Mouse (Mus musculus) megakaryocyte progenitor cell, adult 5-6 weeks (primary cell): ENCODE measurements around the gene Ucp3. TPM values are rescaled to one million over a fixed set of nuclear protein-coding genes. Genes with fewer than 3 reads are reported as not detected.
A peak's percentile ranks its signal among the peaks of the same experiment; 100 is the strongest.

ENCODE experiments used
- ATAC-seq: replicated peaks from 2 replicates; pipeline ENCODE4 v1.8.0; 2016; ENCODE audit warnings: mild to moderate bottlenecking, moderate TSS enrichment, inconsistent platforms; ENCODE audit not compliant: poor library complexity
- total RNA-seq, 2 experiments: library from RNA; stranded (forward) in 1 of 2; stranded (reverse) in 1 of 2; fragments of 157-497, 149-512 nt in 1 of 2; fragments of 200-1000 nt in 1 of 2; gene quantifications; 2 replicates each; pipeline versions ENCODE4 v1.2.3 to v1.2.4; 2015 to 2017

Ucp3 gene
- total RNA-seq (2015) (0.15 TPM in 1 of 2 replicates, not detected in the other), total RNA-seq (2017) (not detected in 2 replicates)

DNA sequence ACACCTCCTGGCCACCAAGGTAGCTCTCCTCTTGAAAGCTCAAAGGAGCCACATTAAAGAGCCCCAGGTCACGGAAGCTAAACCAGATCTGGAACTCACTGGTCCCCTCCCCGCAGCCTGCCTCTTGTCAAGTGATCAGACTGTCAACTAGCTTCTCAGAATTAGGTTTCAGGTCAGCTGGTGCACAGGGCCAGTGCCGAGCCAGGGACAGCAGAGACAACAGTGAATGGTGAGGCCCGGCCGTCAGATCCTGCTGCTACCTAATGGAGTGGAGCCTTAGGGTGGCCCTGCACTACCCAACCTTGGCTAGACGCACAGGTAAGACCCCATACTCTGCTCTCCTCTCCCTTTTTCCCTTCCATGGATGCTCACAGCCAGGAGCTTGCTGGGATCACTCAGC, at the start of gene Ucp3:
Gene Ucp3 (plus strand): TSS at position 214 of the 400 bp plus-strand sequence.
- ATAC-seq: no peak

DNA sequence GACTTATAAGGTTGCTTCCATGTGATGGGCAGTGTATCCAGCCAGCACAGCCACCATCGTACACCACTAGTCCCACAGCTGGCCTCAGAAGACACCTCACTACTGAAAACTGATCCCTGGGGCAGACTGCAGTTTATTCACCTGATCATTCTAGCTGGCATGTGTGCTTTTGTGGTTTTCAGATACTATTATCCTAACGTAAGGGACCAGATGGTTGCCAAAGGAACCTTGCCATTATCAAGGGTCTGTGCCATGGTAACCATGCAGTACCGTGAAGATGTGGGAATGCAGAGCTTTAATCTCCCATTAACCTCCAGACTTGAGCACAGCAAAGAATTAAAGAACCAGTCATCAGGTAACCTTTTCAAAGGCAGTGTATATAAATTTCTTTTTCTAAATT, 47.0 kb upstream of the Ucp3 start:
- no peak for ATAC-seq

DNA sequence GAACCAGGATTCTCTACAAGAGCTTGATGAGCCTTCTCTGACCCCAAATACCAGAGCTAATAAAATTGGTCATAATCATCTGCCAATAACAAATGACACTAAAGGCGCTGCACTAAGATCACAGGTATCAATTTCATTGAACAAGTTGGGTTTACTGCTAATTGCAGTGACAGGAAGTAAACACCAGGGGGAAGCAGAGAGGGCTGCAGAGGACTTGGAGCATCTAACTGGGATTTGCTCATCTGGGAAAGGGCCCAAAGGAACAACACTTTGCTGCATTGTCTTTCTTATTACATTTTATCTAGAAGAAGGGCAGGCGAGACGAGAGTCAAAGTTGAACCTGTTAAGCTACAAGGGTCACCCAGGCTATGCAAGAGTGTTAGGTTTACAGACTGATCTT, 43.7 kb upstream of the Ucp3 start:
- peak; percentile 67 for ATAC-seq

DNA sequence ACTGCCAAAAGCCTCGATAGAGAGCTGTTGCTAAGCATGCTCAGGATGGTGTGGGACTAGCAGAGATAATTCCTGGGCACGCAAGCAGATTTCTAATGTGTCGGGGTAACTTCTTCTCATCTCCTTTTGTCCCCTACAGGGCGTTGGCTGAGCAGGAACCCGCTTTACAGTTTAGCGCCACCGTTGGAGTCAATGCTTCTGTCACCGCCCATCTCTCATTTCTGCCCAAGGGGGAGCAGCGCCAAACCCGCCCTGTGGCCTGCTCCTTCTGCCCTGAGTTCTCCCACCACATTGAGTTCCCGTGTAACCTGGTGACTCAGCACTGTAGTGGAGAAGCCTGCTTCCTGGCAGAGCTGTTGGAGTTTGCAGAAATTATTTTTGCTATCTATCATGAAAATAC, 42.9 kb upstream of the Ucp3 start:
- ATAC-seq: peak; percentile 65

DNA sequence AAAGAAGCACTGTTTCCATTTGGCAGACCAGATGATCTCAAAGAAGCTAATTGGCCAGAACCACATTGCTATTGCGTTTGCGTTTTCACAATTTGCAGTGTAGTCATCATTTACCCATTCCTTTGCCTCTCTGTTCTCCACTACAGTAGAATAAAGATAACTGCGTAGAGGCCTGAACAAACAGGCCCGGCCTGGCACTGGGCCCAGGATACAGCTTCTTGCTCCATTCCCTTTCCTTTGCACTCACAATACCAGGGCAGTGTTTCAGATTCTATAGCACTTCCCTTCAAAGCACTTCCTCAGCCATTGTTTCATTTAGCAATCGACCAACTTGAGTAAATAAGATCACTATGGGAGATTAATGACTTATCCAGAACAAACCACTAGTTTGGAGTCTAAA, 41.7 kb upstream of the Ucp3 start:
- peak; percentile 66 for ATAC-seq

DNA sequence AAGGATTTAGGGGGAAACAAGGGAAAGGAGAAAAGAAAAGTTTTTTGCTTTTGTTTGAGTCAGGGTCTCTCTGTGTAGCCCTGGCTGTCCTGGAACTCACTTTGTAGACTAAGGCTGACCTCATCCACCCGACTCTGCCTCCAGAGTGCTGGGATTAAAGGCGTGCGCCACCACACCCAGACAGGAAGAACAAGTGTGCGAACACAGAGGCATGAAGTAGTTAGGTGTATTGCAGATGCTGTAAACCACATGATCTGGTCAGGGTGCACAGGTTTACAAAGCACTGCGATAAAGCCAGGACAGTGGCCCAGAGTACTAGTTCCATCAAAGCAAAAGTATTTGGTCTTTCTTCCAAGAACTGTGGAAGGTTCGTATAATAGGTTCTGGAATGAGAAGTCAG, 39.5 kb upstream of the Ucp3 start:
- ATAC-seq: no peak

DNA sequence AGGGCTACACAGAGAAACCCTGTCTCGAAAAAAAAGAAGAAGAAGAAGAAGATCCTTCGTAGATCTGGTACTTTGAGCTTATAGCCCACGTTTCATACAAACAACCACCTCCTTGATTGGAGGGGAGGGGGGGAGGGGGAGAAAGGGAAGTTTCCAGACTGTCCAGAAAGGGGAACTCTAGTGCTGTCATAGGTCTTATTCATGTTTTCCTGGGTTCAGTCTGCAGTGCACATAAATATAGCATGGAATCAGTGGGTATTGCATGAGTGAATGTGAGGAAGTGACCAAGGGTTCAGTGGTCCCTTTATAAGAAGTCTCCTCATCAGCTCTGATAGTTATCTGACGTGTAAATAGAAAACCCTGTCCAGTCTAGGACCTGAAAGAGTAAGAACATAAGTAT, 29.1 kb upstream of the Ucp3 start:
- ATAC-seq: peak; percentile 60

DNA sequence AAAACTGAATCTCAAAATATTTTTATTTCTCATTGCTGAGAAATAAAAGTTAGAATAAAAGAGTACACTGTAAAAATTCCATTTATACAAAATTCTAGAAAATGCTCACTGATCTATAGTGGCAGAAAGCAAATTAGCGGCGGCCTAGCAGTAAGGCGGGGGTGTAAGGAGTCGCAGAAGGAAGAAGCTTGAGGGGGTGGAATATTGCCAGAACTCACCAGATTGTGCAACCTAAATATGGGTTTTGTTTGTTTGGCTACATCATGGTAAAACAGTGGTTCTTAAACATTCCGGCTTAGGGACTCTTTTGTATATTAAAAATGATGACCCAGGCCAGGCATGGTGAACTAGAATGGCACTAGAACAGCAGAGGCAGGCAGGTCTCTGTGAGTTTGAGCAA, 26.5 kb upstream of the Ucp3 start:
- ATAC-seq: no peak

DNA sequence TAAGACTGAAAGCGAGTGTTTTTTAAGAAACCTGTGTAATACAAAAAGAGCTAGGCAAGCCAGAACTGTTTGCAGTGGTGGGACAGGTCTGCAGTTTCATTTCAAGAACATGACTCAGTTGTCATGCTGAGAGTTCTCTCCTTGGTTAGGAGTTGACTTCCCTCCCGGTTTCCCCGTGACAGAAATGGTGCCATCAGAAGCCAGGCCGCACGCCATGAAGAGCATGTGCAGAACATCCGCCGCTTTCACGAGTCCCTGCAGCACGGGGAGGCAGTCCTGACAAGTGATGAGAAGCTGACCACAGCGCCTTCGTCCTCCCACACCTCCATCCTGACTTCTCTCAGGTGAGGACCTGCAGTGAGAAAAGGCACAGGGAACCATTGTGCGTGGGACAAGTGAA, 24.3 kb upstream of the Ucp3 start:
- ATAC-seq: no peak

DNA sequence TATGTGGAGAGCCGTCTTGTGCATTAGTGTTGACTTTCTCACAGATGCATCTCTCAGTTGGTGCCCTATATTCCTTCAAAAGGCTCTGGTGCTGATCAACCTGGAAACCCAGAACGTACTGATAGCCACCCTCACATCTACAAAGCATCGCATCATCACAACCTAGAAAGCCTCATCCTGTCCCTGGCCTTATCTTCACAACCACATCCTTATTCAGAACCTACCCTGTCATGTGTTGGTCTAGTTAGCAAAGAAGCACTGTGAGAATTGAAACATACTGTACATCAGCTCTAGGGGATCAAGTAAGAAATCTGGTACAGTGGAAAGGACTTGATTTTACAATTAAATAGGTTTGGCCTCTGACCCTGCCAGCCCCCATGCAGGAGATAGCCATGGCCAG, 23.8 kb upstream of the Ucp3 start:
- 0 out of 2 replicates have a peak, but pooled peaks have one; percentile 31 for ATAC-seq

DNA sequence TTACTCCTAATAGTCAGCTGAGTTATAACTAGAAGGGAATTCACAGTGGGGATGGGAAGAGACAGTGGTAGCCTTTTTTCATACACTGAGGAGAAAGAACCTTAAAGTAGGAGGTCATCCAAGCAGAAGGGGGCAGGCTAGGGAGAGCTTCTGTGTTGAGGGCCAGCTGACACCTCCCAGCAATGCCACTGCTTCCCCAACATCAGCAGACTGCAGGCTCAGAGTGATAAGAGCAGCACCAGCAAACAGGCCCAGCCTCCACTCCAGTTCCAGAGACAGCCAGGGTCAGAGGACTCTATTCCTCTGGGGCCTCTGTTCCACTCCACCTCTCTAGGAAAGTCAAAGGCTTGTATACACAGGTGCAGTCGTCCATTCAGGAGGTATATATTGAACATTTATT, 14.6 kb upstream of the Ucp3 start:
- peak; percentile 81 for ATAC-seq

DNA sequence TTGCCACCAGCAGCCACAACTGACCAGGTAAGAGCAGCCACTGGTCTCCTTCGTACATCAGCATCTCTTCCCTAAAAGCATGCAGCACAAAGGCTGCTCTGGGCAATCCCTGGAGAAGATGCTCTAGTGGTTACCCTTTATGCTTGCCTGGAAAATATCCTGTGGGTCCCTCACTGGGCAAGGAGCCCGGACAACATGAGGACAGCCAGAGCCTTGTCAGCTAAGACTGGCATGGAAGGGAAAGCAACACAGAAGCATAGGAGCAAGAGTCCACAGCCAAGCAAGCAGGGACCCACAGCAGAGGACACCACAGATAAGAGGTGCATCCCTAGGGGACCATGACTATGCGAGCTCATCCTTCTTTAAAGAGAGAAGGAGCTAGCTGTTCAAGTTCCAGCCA, 12.9 kb upstream of the Ucp3 start:
- no peak for ATAC-seq

DNA sequence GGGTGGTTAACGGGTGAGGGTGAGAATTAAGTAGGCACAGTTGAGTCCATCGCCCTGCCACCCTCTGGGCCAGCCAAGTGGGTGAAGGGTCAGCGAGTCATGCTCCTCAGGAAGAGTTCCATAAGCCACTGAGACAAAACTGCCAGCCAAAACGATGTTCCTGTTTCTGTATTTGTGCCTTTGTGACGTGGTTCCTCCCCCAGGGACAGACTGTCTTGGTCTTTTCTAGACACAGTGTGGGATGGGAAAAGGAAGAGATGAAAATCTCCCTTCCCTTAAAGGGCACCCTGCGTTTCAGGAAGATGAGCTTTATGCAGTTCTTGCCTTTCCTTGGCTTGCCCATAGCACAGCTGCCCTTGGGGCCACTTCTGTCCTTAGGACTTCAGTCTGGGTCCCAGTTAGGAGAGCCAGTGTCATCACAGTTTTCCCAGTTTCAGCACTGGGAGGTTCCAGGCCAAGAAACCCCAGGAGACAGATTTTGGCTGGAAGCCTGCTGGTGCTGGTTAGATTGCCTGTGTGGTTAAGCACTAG, 11.1 kb upstream of the Ucp3 start:
- 0 out of 2 replicates have a peak, but pooled peaks have one; percentile 4 for ATAC-seq

DNA sequence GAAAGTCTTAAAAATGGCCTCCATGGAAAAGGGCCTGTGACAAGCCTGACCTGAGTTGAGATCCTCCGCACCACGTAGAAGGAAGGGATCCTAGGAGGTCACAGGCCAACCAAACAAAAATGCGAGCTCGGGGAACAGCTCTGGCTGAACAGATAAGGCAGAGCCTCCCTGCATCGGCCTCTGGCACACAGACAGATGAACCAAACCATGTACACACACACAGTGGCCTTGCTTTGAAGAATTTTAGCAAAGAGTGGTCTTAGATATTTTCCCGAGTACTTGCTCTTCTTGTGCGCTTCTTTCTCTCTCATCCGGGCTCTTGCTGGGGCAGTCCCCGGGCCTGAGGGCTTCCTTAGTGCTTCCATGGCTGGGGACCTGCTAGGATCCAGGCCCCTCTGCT, 9.6 kb upstream of the Ucp3 start:
- ATAC-seq: peak; percentile 38

DNA sequence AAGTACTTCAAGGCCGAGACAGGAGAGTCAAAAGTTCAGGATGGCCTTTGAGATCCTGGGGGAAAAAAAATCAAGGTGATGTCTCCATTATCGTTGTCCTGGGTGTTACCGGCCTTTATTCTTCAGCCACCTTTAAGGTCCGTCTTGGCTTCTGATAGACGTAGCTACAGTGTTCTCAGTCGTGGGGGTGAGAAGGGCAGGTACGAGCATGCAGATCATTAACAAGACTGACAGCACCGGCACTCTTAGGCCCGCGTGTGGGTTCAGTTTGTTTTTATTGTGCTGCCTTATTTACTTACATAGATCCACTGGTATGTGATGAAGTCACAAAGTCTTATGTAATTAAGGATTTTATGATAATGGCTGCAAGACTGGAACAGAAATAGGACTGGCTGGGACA, 9.0 kb upstream of the Ucp3 start:
- no peak for ATAC-seq

DNA sequence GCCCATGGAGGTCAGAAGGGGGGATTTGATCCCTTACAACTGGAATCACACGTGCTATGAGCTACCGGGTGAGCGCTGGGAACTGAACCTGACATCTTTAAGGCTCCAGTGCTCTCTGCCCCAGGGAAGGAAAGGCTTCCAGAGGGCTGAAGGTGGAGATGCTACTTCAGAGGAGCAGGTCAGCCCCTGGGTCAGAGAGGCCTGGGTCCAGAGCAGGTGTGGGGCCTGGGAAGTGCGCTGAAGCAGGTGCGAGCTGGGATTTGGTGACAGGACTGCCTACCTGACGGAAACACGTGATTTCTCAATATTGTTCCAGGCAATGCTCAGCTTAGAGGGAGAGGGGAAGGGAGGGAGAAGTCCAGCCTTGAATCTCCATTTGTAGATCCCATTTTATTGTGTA, 8.5 kb upstream of the Ucp3 start:
- ATAC-seq: no peak

DNA sequence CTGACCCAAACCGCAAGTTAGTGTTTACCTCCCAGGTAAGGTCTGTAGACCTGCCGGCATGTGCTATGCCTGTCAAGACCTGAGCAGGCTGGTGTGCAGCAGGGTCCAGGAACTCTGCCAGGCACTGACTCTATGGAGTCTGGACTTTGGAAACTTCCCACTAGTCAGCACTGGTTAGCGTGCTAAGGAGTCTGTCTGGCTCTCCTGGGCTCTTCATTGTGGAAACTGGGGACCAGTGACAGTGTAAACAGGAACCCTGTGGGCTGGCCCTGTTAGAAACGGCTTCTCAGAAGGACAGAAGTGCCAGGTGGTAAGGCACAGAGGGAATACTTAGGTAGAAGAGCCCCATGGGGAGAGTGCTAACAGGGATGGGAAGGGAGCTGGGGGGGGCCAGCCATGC, 7.5 kb upstream of the Ucp3 start:
- no peak for ATAC-seq

DNA sequence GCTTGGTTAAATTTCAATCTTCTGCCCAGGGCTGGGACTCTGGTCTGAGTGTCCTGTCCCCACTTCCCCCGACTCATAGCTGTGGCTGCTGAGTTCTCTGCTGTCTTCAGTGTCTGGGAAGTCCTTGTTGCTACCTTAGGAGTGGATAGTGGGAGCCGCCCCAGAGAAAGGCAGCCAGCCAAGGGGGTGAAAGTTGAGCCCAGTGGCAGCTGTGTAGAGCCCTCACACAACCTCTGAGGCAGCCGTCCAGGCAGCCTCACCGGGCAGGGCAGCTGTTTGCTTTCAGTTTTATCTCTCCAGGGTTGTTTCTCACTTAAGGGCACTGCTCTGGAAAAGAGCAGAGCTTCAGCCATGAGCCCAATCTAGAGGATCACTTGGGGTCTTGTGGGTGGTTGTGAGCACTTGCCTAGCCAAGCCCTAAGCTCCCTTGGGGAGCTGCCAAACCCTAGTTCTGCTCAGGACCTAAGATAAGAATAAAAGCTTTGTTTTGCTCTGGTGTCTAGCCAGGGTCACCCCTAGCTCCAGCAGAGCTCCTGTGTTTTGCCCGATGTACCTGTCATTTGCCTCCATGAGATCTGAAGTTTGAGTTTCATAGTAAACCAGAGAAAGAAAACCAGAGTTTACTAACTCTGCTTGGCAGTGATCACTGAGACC, 7.0 kb upstream of the Ucp3 start:
- ATAC-seq: peak; percentile 51

DNA sequence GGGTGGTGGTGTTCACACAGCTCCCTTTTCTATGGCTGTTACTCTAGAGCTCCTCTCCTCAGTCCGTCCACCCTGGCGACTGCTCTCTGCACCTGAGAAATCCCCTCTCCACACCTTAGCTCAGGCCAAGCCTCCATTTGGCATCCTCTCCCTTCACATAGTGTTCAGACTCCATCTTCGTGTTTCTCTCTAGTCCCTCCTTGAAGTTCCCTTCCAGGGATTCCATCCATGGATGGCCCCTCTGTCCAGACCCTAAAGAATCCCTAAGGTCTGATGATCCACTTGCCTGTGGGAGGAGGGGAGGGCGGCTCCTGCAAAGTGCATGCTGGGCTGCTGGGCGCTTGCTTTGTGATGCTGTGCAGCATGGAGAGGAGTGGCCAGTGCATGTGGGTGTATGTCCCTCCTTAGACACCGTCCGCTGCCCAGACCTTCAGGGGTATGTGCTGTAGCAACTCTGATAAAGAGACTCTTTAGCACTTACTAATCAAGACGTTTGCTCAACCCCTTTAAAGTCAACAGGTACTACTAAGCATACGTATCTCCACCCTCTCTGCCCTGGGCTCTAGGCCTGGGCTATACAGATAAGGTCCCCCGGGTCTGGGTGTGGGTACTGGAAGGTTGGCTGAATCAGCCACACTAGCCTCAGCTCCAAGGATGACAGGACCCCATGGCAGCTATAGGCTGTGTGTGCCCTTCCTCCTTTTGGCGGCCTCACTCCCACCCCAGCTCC, 5.8 kb upstream of the Ucp3 start:
- peak; percentile 75 for ATAC-seq

DNA sequence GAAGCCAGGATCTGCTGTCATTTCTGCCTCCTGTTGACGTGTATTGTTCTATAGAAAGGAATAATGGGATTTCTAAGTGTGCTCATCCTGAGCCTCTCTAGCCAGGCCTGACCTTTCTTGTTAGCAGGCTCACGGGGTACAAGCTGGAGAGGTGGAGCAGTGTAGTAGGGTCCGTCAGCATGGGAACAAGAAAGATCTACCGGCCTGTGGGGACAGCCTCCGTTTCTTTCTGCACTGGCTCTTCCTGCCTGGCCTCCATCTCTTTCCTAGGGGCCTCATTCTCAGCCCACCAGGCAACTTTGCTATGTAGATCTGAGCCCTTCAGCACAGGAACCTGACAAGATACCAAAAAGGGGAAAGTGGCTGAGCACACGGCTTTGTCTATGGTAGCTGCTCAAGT, 4.0 kb upstream of the Ucp3 start:
- no peak for ATAC-seq

DNA sequence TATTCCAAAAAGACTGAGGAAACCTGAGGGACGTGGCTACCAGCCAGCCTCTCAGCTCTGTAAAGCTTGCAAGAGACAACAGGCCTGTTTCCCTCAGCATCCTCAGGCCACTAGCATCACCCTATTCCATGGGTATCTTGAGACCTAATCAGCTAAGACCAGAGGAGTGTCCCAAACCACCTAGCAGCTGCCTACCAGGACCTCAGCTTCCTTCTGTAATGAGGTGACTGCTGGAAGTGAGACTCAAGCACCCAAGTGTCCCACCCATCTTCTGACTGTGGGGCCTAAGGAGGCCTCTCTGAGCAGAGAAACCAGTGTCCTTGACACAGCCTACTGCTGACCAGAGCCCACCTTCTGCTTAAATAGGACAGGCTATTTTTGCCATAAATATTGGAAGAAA, 3.3 kb upstream of the Ucp3 start:
- ATAC-seq: no peak

DNA sequence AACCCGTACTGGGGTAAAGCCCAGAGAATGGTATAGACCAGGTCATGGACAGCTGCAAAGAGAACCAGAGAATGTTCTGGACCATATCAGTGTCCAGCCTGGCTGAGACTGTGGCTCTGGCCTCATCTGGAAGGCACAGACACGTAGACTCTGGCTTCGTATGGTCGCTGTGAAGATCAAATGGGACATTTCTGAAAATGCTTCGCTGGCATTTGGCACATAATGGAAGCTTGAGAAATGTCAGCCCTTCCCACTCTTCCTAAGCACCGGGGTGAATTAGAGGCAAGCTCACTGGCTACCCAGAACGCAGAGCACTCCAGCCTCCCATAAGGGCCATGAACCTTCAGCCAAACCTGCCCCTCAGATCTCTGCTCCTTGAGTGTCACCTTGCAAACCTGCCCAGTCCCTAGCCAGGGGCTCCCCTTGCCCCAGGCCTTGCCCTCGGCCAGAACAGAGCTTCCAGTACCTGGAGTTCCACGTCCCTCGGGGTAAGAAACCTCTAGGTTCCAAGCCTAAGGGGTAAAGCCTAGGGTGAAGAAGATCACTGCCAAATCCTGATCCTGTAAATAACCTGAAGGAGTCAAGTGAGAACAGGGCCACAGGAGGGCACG, 1.9 kb upstream of the Ucp3 start:
- ATAC-seq: no peak
